Mouse (Mus musculus): ENCODE measurements around the gene Safb2.

DNA sequence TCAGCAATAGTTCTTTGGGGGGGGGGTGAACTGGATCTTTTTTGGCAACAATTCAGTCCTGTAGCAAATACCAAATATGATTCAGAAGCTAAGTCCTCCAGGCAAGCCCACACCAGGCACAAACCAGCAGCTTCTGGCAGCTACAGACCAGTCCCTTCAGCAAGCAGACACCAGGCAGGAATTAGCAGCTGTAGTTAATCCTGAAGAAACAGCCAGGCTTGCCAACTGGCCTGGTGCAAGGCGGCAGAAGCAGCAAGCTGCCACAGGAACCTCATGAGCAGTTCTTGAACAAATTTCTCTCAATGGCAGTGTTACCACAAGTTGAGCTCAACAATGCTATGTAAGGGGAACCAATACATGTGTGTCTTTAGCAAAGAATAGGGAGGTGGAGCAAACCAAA, 61.6 kb downstream of the Safb2 start:
- no peak for TF ChIP-seq CTCF (IDR thresholded peaks at IDR 0.05; ENCODE audit: low read depth, low read length)
- no peak for TF ChIP-seq POLR2A (IDR thresholded peaks at IDR 0.05; ENCODE audit: borderline replicate concordance, low read depth, low read length)
